In the genomic region with DNA sequence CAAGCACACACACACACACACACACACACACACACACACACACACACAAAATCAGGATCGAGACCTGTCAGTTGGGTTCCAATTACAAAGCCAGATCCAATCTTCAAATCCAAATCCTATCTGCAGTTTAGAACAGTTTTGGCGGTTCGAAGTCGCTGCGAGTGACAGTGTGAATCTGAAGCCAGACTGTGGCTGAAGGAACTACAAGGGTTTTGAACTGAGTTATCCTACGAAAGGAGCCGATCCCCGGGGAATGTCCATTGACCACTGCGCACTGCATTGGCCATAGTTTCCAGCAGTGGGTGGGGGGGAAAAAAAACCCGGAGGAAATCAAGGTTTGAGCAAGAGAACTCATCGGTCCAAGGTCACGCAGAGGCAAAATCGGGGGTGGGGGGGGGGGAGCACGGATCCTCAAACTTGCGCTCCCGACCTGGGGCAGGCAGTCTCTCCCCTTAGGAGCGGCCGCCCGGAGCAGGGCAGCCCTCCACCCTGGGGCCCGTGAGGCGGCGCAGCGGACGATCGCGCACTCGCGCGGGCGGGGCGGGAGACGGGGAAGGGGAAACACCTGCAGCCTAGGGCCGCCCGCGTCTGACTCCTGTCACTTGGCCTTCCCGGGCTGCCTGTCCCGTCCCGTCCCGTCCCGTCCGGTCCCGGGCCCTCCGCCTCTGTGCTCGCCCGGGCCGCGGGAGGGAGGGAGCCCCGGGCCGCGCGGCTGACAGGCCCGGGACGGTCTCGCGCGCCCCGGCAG, we compare ENCODE assay signal across 8 mouse cellular contexts. TPM values are rescaled to one million over a fixed set of nuclear protein-coding genes. Genes with fewer than 3 reads are reported as not detected.
DNase-seq lines count a peak whose midpoint lies in the region; ATAC-seq and TF ChIP-seq lines count a peak whose summit lies in the region.

No protein-coding gene starts in this region.

- no peak for TF ChIP-seq EP300 in heart, postnatal 0 days (IDR thresholded peaks at IDR 0.05; ENCODE audit: low read depth)

- no peak for TF ChIP-seq CTCF in heart, postnatal 0 days (IDR thresholded peaks at IDR 0.05; ENCODE audit: low read depth)

- no peaks in the 10 kb centered on the region for H3K27me3 ChIP-seq in embryonic facial prominence, embryonic 15.5 days
- no peaks in the 10 kb centered on the region for H3K27me3 ChIP-seq in heart, postnatal 0 days (ENCODE audit: control insufficient read depth, insufficient read depth, low read length)
- H3K27me3 ChIP-seq in stomach, embryonic 16.5 days (ENCODE audit: control insufficient read depth, insufficient read depth, low read length): no peaks in the 10 kb centered on the region

- H3K27ac ChIP-seq in embryonic facial prominence, embryonic 15.5 days (replicated peaks): peak overlapping the region; percentile 95
- H3K27ac ChIP-seq in heart, postnatal 0 days (ENCODE audit: low read depth): peak overlapping the region; percentile 92
- peak overlapping the region; percentile 75 for H3K27ac ChIP-seq in stomach, embryonic 16.5 days (ENCODE audit: low read length)

- peaks cover 23% of the 10 kb centered on the region for H3K4me1 ChIP-seq in embryonic facial prominence, embryonic 15.5 days
- peaks cover 28% of the 10 kb centered on the region for H3K4me1 ChIP-seq in heart, postnatal 0 days (ENCODE audit: control insufficient read depth, insufficient read depth)
- H3K4me1 ChIP-seq in stomach, embryonic 16.5 days (ENCODE audit: control insufficient read depth, insufficient read depth, low read length): peaks cover 19% of the 10 kb centered on the region

- no peaks in the 10 kb centered on the region for H3K9me3 ChIP-seq in embryonic facial prominence, embryonic 15.5 days (replicated peaks)
- no peaks in the 10 kb centered on the region for H3K9me3 ChIP-seq in heart, postnatal 0 days (replicated peaks; ENCODE audit: control insufficient read depth, low read length)
- H3K9me3 ChIP-seq in stomach, embryonic 16.5 days (replicated peaks; ENCODE audit: control insufficient read depth, low read length): no peaks in the 10 kb centered on the region

- peak overlapping the region; percentile 92 for H3K9ac ChIP-seq in embryonic facial prominence, embryonic 15.5 days
- H3K9ac ChIP-seq in heart, postnatal 0 days (replicated peaks; ENCODE audit: low read depth, low read length): peak overlapping the region; percentile 98
- H3K9ac ChIP-seq in stomach, embryonic 16.5 days (ENCODE audit: low read length): peak overlapping the region; percentile 96

- ATAC-seq in embryonic facial prominence, embryonic 15.5 days (ENCODE audit: insufficient number of reproducible peaks, low FRiP score, low TSS enrichment, low read depth): peak; percentile 36
- ATAC-seq in heart, postnatal 0 days (ENCODE audit: insufficient read depth, low read depth): peak; percentile 49
- peak; percentile 42 for ATAC-seq in stomach, embryonic 16.5 days (ENCODE audit: insufficient read depth, low FRiP score)
- ATAC-seq in activated CD4-positive, CD25-positive, alpha-beta regulatory T cell, adult 4 months: no peak

- under 1% methylated on average over 41 of the region's 57 CpGs for WGBS in embryonic facial prominence, embryonic 15.5 days
- 1% methylated on average over 28 of the region's 57 CpGs for WGBS in heart, postnatal 0 days
- 1% methylated on average over 56 of the region's 57 CpGs for WGBS in stomach, embryonic 16.5 days

- H3K4me2 ChIP-seq in embryonic facial prominence, embryonic 15.5 days (replicated peaks): peak overlapping the region; percentile 87
- peak overlapping the region; percentile 89 for H3K4me2 ChIP-seq in heart, postnatal 0 days (ENCODE audit: low read depth, low read length)
- peak overlapping the region; percentile 84 for H3K4me2 ChIP-seq in stomach, embryonic 16.5 days (ENCODE audit: low read depth, low read length)

- H3K36me3 ChIP-seq in embryonic facial prominence, embryonic 15.5 days: no peaks in the 10 kb centered on the region
- no peaks in the 10 kb centered on the region for H3K36me3 ChIP-seq in heart, postnatal 0 days (replicated peaks; ENCODE audit: control insufficient read depth, insufficient read depth, low read length)
- no peaks in the 10 kb centered on the region for H3K36me3 ChIP-seq in stomach, embryonic 16.5 days (ENCODE audit: control insufficient read depth, insufficient read depth, low read length)

- DNase-seq in CD4-positive helper T cell, adult 2 months (ENCODE audit: low read depth, low spot score): peak; percentile 75
- DNase-seq in adrenal gland, adult (ENCODE audit: inconsistent age in 2 of 2, low spot score in 1 of 2): peak; percentile 74 to 88
- DNase-seq in heart, postnatal 0 days (ENCODE audit: low spot score): peak; percentile 37
- DNase-seq in kidney, postnatal 4 days: peak; percentile 65 to 78
- DNase-seq in mesoderm, embryonic 11.5 days (ENCODE audit: low read depth, low spot score): peak; percentile 25

- peak overlapping the region; percentile 99 for H3K4me3 ChIP-seq in embryonic facial prominence, embryonic 15.5 days (replicated peaks)
- H3K4me3 ChIP-seq in heart, postnatal 0 days (ENCODE audit: low read depth, low read length): peak overlapping the region; percentile 98
- H3K4me3 ChIP-seq in stomach, embryonic 16.5 days (replicated peaks; ENCODE audit: low read length): peak overlapping the region; percentile 99

RNA-seq across cellular contexts. Expression of gene Ankrd13a, which starts 1.8 kb away (rescaled TPM):
- 54.9 and 57.6 TPM in 2 replicates for polyA plus RNA-seq in embryonic facial prominence, embryonic 15.5 days (2015; fragmentation: Nextera tagmentation; extraction: Ambion mirVana)
- 42.8 and 43.8 TPM in 2 replicates for total RNA-seq in heart, postnatal 0 days (2014; rRNA removed; ENCODE audit: low replicate concordance)
- 19.7 and 23.8 TPM in 2 replicates for polyA plus RNA-seq in heart, postnatal 0 days (2015; fragmentation: Nextera tagmentation; extraction: Ambion mirVana)
- polyA plus RNA-seq in stomach, embryonic 16.5 days (2015; fragmentation: Nextera tagmentation; extraction: Ambion mirVana): 12.7 and 13.1 TPM in 2 replicates
- polyA plus RNA-seq in activated CD4-positive, CD25-positive, alpha-beta regulatory T cell, adult 4 months (2017; shearing (Covaris generic)): 10 to 100 TPM; 22.2 to 22.8 TPM

RNA-seq across cellular contexts. Expression of gene Git2, which starts 2.7 kb away (rescaled TPM):
- polyA plus RNA-seq in embryonic facial prominence, embryonic 15.5 days (2015; fragmentation: Nextera tagmentation; extraction: Ambion mirVana): 49.6 and 54.9 TPM in 2 replicates
- total RNA-seq in heart, postnatal 0 days (2014; rRNA removed; ENCODE audit: low replicate concordance): 37.7 and 53.3 TPM in 2 replicates
- 21.1 and 21.5 TPM in 2 replicates for polyA plus RNA-seq in heart, postnatal 0 days (2015; fragmentation: Nextera tagmentation; extraction: Ambion mirVana)
- polyA plus RNA-seq in stomach, embryonic 16.5 days (2015; fragmentation: Nextera tagmentation; extraction: Ambion mirVana): 35.9 and 42.0 TPM in 2 replicates
- 100 to 1,000 TPM; 126 to 150 TPM for polyA plus RNA-seq in activated CD4-positive, CD25-positive, alpha-beta regulatory T cell, adult 4 months (2017; shearing (Covaris generic))

RNA-seq across cellular contexts. Expression of gene 1500011B03Rik, which starts 50.6 kb away (rescaled TPM):
- 90.1 and 91.9 TPM in 2 replicates for polyA plus RNA-seq in embryonic facial prominence, embryonic 15.5 days (2015; fragmentation: Nextera tagmentation; extraction: Ambion mirVana)
- 31.3 and 49.2 TPM in 2 replicates for total RNA-seq in heart, postnatal 0 days (2014; rRNA removed; ENCODE audit: low replicate concordance)
- polyA plus RNA-seq in heart, postnatal 0 days (2015; fragmentation: Nextera tagmentation; extraction: Ambion mirVana): 35.3 and 37.2 TPM in 2 replicates
- 66.8 and 71.8 TPM in 2 replicates for polyA plus RNA-seq in stomach, embryonic 16.5 days (2015; fragmentation: Nextera tagmentation; extraction: Ambion mirVana)
- 10 to 100 TPM; 52.5 to 64.1 TPM for polyA plus RNA-seq in activated CD4-positive, CD25-positive, alpha-beta regulatory T cell, adult 4 months (2017; shearing (Covaris generic))

Comparison
In these comparisons a context has a peak if more than half of its experiments do, and no peak if none do; other contexts are left out.
1. DNase-seq: peak in every context shown above with its lines; median percentile 81 in adrenal gland, adult; 75 in CD4-positive helper T cell, adult 2 months; 72 in kidney, postnatal 4 days; 37 in heart, postnatal 0 days; 25 in mesoderm, embryonic 11.5 days.